Mouse (Mus musculus) ES-E14 (cell line): ENCODE results near the gene Ipo9. TPM values are rescaled to one million over a fixed set of nuclear protein-coding genes. Genes with fewer than 3 reads are reported as not detected.

Source experiments
- DNase-seq: peaks from one replicate; pipeline ENCODE4 v3.0.0-alpha.2; 2013; ENCODE audit warnings: low read depth, low spot score
- H3K27ac ChIP-seq: 2 replicates; pipeline ENCODE4 v1.5.1; 2012; ENCODE audit warnings: low read depth, mild to moderate bottlenecking, low read length, moderate library complexity, mixed read lengths; ENCODE audit not compliant: poor library complexity, insufficient read depth, severe bottlenecking
- H3K36me3 ChIP-seq: 2 replicates; pipeline ENCODE4 v1.6.1; 2012; ENCODE audit warnings: mild to moderate bottlenecking, low read length, moderate library complexity, mixed read lengths; ENCODE audit not compliant: control insufficient read depth, poor library complexity, insufficient read depth, severe bottlenecking
- H3K4me1 ChIP-seq, 2 experiments: fragments of 150-350 bp in 1 of 2; sonication (generic) in 1 of 2; 2 replicates each; pipeline ENCODE4 v1.6.1; 2012; ENCODE audit warnings: low read length in 2 of 2, mild to moderate bottlenecking in 1 of 2, mixed read lengths in 1 of 2; ENCODE audit not compliant: control insufficient read depth in 2 of 2, insufficient read depth in 2 of 2, poor library complexity in 1 of 2
- H3K4me3 ChIP-seq, 2 experiments: fragments of 150-350 bp in 1 of 2; sonication (generic) in 1 of 2; 2 replicates each; pipeline ENCODE4 v1.5.1; 2012; ENCODE audit warnings: low read length in 2 of 2, low read depth in 1 of 2, mild to moderate bottlenecking in 1 of 2, mixed read lengths in 1 of 2; ENCODE audit not compliant: insufficient read depth in 1 of 2, poor library complexity in 1 of 2, severe bottlenecking in 1 of 2
- H3K9ac ChIP-seq: 2 replicates; pipeline ENCODE4 v1.6.1; 2012; ENCODE audit warnings: low read depth, mild to moderate bottlenecking, low read length, mixed read lengths; ENCODE audit not compliant: poor library complexity, insufficient read depth, severe bottlenecking
- H3K9me3 ChIP-seq: fragments of 150-350 bp; sonication (generic); 2 replicates; pipeline ENCODE4 v1.6.1; 2012; ENCODE audit warnings: low read depth, mild to moderate bottlenecking, low read length; ENCODE audit not compliant: control insufficient read depth, insufficient read depth
- CHD2 ChIP-seq: IDR thresholded peaks from 2 replicates; pipeline ENCODE4 v1.6.1; 2014; ENCODE audit warnings: mild to moderate bottlenecking, low read depth, low read length, inconsistent platforms
- HCFC1 ChIP-seq: IDR thresholded peaks from 2 replicates; pipeline ENCODE4 v1.6.1; 2012; ENCODE audit warnings: low read length, inconsistent platforms, borderline replicate concordance; ENCODE audit not compliant: insufficient read depth
- MAFK ChIP-seq: IDR thresholded peaks from 2 replicates; pipeline ENCODE4 v1.6.1; 2014; ENCODE audit warnings: mild to moderate bottlenecking, low read depth, low read length, inconsistent platforms; ENCODE audit not compliant: insufficient read depth
- ZC3H11A ChIP-seq: IDR thresholded peaks from 2 replicates; pipeline ENCODE4 v1.6.1; 2012; ENCODE audit warnings: low read depth, mild to moderate bottlenecking, inconsistent platforms, low read length, borderline replicate concordance
- ZNF384 ChIP-seq: IDR thresholded peaks from 2 replicates; pipeline ENCODE4 v1.6.1; 2012; ENCODE audit warnings: low read depth, low read length, inconsistent platforms
- in situ Hi-C, 2 experiments: fragments of 600-800 bp; cut with MboI; formaldehyde crosslinking; loops; one replicate each; pipeline ENCODE4 v1.15.1; 2025; ENCODE audit warnings: low sequenced_read_pairs in 2 of 2, inconsistent platforms in 1 of 2; ENCODE audit not compliant: unreplicated experiment in 2 of 2
- total RNA-seq: library from RNA; depleted of rRNA; stranded (reverse); fragments of 300-350 nt; gene quantifications from 2 replicates; pipeline ENCODE4 v1.2.3, GENCODE M21; 2012

The Ipo9 gene
- total RNA-seq, 1 experiment: 71.1 TPM

- TF ChIP-seq ZNF384 (0 out of 2 replicates have a peak, but pooled peaks have one; percentile 13), HCFC1 (no peak), ZC3H11A (no peak), CHD2 (no peak), MAFK (no peak)
- Histone ChIP-seq H3K36me3 (no peaks in the 10 kb centered on the region), H3K9me3 (no peaks in the 10 kb centered on the region), H3K4me3 (no peak overlapping the region), H3K27ac (no peak overlapping the region), H3K4me1 (peaks cover 4 to 9% of the 10 kb centered on the region in 2 experiments; a peak in 2 of 4 replicates), H3K9ac (no peak overlapping the region)
- no peak for DNase-seq
- in situ Hi-C loops: loop anchor here in 1 of 2 experiments (25.0 kb wide), 1 partner anchor 200 kb away; the partner anchor contains the start of gene Gpr37l1
Measured at GRCm38 (mm10) chr1:135362115-135362514, 68.2 kb downstream of the Ipo9 start.

GRCm38 (mm10) chr1:135361491-135361890 lies 68.8 kb downstream of the Ipo9 start:
- Histone ChIP-seq H3K36me3 (no peaks in the 10 kb centered on the region), H3K27ac (no peak overlapping the region), H3K9ac (no peak overlapping the region), H3K4me3 (no peak overlapping the region), H3K4me1 (peaks cover 4 to 7% of the 10 kb centered on the region in 2 experiments; a peak in 2 of 4 replicates), H3K9me3 (no peaks in the 10 kb centered on the region)
- TF ChIP-seq HCFC1 (no peak), MAFK (no peak), CHD2 (no peak), ZNF384 (no peak), ZC3H11A (no peak)
- in situ Hi-C loops: loop anchor here in 1 of 2 experiments (25.0 kb wide), 1 partner anchor 199 kb away; the partner anchor contains the start of gene Gpr37l1
- DNase-seq: no peak

GRCm38 (mm10) chr1:135359071-135359470 lies 71.2 kb downstream of the Ipo9 start:
- Histone ChIP-seq H3K4me3 (no peak overlapping the region), H3K27ac (no peak overlapping the region), H3K9me3 (no peaks in the 10 kb centered on the region), H3K36me3 (no peaks in the 10 kb centered on the region), H3K9ac (no peak overlapping the region), H3K4me1 (peaks cover 0 to 5% of the 10 kb centered on the region in 2 experiments; a peak in 2 of 4 replicates)
- TF ChIP-seq MAFK (no peak), ZC3H11A (no peak), ZNF384 (no peak), CHD2 (no peak), HCFC1 (no peak)
- in situ Hi-C loops: loop anchor here in 1 of 2 experiments (25.0 kb wide), 1 partner anchor 197 kb away; the partner anchor contains the start of gene Gpr37l1
- DNase-seq: no peak

GRCm38 (mm10) chr1:135351953-135352352 lies 78.3 kb downstream of the Ipo9 start:
- H3K36me3 ChIP-seq: no peaks in the 10 kb centered on the region
- DNase-seq: no peak
- H3K4me1 ChIP-seq: peaks cover 1 to 11% of the 10 kb centered on the region in 2 experiments; a peak in 3 of 4 replicates
- no peak overlapping the region for H3K27ac ChIP-seq
- no peak overlapping the region for H3K4me3 ChIP-seq
- H3K9me3 ChIP-seq: no peaks in the 10 kb centered on the region
- TF ChIP-seq ZC3H11A (no peak), HCFC1 (no peak), ZNF384 (no peak), CHD2 (no peak), MAFK (no peak)
- H3K9ac ChIP-seq: no peak overlapping the region
- in situ Hi-C loops: loop anchor here in 1 of 2 experiments (25.0 kb wide), 1 partner anchor 190 kb away; the partner anchor contains the start of gene Gpr37l1
